Mouse (Mus musculus) lung, postnatal 0 days (tissue): ENCODE measurements around the gene Lztfl1.

Experiments used
- CTCF ChIP-seq: IDR thresholded peaks from 2 replicates; pipeline ENCODE4 v1.5.1; 2016; ENCODE audit warnings: antibody characterized with exemption, mild to moderate bottlenecking
- EP300 ChIP-seq: IDR thresholded peaks from 2 replicates; pipeline ENCODE4 v1.6.1; 2016; ENCODE audit warnings: antibody characterized with exemption, mild to moderate bottlenecking, control low read depth

- no peak for TF ChIP-seq EP300
- TF ChIP-seq CTCF, result no peak
These were observed 16.6 kb upstream of the Lztfl1 start for GRCm38 (mm10) chr9:123734133-123734532.
